Mouse (Mus musculus) T-helper 2 cell (primary cell): ENCODE measurements around the gene Palm.
"Not testable (repeated sequence)": the region's sequence is repeated elsewhere in the genome, so short reads cannot be mapped to it uniquely, and the experiment has no call there.

Experiments used
- in situ Hi-C: fragments of 300-600 bp; cut with MboI, MseI; formaldehyde crosslinking; loops from one replicate; pipeline ENCODE4 v1.15.1; 2025; ENCODE audit warnings: high pct_unique_total_duplicates

Gene Palm

DNA sequence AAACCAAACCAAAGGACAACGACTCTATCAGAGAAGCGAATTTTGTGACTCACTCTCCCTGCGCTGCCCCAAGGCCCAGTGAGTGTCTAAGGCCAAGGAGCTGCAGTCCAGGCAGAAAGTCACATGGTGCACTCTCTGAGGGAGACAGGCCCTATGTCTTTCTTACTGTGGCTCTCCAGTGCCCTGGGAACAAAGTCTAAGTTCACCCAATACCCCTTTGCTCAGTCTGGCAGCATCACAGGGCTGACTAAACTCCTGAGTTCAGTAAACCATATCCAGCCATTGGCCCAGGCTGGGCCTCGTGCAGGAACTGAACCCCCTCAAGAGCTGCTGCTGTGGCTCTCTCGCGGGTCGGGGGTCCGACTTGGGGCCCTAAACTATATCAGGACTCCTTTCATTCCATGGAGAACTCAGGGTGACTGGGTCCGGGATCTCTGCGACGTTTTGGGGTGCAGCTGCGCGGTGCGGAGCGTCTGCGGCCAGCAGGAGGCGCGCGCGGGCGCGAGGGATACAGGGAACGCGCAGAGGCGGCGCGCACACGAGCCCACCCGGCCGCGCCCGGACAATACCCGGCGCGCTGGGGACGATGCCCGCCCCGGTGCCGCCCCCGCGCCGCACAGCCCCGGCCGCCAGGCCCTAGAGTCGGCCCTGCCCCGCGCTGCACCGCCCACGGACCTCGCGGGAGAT lies at the start of gene Palm:
TSS of gene Palm (plus strand) at position 522 of the 687 bp plus-strand sequence.
- in situ Hi-C loops: no loop called here

DNA sequence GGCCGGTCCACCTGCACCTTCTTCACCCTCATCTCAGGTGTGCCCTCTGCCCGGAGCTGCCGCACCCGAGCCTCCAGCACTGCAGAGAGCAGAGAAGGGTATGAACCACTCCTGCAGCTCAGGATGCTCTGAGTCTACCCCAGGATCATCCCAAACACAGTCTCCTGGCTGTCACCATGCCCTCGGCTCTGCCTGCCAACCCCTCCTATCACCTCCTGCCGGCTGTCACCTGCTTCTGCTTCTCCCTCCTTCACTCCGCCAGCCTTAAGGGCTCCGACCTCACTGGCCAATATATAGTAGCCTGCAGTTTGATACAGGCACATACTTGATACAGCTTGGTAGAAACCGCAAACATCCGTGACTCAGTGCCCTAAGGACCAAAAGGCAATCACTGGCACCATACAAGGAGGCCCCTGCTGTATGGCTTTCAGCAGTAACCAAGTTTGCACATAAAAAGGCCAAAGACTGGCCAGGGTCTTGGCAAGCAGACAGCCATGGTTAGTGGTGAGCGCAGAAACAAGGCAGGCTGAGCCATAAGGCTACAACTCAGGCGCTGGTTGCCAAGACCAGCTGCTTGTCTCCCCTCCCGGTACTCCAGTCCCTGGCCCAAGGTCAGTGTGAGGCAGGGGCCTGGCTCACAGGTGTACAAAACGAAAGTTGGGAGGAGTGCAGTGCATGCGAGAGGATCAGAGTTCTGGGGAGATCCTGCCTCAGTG lies 49.6 kb upstream of the Palm start:
- in situ Hi-C loops: no loop called here

DNA sequence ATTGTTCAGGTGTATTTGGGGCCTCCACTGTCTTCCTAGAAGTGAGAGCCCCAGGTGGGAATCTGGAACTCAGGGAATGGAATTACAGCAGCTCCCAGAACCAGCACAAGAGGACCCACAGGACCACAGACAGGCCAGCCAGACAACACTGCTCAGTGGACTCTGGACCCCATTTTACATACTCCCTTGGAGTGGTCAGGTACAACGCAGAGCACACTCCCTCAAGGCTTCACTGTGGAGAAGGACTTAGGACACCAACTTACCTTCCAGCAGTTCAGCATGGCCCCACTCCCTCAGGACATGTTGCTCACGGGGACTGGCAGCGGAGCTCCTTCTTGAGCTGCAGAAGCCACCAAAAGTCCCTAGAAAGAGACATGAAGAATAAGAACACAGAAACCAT lies 48.0 kb upstream of the Palm start:
- in situ Hi-C loops: no loop called here

DNA sequence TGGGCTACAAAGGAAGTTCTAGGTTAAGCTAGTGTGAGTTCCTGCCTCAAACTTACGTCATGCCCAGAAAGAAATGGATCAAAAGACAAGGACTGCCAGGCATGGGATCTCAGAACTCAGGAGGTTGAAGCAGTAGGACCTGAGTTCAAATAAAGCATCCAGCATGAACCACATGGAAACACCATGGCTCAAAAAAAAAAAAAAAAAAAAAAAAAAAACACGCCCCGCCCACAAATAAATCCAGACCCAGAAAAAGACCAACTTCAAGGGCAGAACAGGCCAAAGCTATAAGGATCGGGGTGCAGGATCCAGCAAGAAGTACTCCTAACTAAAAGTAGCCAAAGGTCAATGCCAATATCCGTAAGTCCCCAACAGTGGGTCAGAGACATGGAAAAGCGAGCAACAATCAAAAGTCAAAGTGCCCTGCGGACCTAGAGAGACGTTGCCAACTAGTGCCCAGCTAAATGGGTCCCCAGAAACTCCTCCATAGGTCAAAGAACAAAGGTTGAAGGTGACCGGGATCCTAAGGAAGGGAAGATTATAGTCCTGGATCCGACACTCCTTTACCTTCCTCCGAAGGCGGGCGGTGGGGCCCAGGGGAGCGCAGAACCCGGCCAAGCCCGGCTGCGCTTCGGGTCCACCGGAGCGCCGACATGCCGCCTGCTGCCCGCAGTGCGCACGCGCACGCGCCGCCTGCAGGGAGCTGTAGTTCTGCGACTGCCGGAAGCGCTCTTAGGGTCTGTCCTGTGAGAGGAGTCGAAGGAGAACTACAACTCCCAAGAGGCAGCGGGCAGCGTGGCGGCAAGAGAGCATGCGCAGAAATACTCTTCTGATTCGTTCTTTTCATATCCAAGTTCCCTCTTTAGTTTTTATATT lies 47.2 kb upstream of the Palm start, which contains the start of gene Polrmt:
TSS of gene Polrmt (minus strand) at position 684 of the 876 bp plus-strand sequence.
- in situ Hi-C loops: no loop called here

DNA sequence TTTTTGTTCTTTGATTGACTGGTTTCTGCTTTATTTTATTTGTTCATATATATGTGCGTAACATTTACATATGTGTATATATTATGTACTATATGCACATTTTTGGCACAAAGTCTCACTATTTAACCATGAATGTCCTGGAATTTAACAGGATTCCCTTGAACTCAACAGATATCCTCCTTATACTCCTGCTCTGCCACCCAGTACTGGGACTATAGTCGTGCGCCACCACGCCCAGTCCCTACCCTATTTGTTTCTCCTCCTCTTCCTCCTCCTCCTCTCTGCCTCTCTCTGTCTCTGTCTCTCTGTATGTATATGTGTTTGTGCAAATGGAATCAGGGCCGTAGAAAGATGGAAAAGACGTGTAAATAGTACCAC lies 46.6 kb upstream of the Palm start:
- in situ Hi-C loops: no loop called here

DNA sequence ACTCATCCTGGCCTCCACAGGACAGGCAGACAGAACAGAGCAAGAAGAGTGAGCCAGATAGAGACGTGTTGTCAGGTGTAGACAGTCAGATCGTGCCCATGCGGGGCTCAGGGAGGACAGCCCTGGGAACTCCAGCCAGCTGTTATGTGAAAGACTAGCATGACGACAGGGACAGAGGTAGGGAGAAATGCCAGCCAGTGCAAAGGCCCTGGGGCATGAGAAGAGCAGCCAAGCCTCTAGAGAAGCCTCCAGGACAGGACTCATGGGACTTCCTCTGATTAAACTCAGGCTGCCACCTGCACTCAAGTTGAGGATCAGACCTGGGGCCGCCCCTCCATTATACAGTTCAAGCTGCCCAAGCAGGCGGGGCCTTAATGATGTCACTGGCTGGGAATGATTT lies 44.9 kb upstream of the Palm start:
- in situ Hi-C loops: no loop called here

DNA sequence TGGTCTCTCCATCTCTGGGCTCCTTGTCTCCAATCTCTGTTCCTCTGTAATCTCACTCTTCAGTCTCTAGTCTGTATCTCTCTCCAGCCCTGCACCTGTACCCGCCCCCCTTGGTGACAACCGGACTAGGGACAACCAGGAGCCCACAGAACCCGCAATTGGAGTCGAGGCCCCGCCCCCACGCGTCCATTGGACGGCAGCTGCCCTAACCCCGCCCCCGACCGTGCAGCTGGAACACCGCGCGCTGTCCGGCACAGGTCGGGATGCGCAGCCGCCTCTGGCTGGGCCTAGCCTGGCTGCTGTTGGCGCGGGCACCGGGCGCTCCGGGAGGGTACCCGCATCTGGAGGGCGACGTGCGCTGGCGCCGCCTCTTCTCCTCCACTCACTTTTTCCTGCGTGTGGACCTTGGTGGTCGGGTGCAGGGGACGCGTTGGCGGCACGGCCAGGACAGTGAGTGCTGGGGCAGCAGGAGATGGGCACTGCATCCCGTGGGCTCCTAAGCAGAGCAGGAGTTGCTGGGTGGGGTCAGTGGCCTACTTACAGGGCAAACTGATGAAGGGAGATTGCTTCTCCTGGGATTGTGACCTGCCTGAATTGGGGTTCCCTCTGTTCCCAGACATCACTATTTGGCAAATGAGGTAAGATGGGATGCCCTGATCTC lies 38.4 kb upstream of the Palm start, which contains the start of gene Fgf22:
TSS of gene Fgf22 (plus strand) at position 221 of the 661 bp plus-strand sequence.
- in situ Hi-C loops: no loop called here

DNA sequence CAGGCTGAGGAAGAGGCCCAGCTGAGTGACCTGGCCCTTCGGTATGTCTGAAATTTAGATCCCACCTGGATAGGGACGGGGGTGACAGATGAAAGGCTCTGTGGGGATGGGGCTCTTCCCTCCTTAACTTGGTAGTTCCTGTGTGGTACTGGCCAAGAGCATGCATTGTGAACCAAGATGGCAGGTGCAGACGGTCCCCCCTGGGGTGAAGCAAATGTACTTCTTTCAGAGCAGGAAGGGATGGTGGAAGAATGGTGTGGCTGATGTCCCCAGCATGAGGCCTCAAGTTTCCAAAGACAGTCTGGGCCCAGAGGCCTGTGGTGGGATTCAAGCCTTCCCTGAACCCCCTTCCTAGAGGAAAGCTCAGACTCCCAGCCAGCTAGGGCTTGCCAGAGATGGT lies 37.5 kb upstream of the Palm start:
- in situ Hi-C loops: no loop called here

DNA sequence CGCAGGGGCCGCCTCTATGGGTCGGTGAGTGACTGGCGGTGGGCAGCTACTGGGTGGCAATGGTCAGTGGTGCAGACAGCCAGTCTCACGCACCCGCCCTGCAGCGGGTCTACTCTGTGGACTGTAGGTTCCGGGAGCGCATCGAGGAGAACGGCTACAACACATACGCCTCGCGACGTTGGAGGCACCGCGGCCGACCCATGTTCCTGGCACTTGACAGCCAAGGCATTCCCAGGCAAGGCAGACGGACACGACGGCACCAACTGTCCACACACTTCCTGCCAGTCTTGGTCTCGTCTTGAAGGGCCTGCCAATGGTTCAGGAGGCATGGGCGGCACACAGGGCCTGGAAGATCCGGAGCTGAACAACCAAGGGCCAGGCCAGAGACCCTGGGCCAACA lies 36.7 kb upstream of the Palm start:
- in situ Hi-C loops: no loop called here

DNA sequence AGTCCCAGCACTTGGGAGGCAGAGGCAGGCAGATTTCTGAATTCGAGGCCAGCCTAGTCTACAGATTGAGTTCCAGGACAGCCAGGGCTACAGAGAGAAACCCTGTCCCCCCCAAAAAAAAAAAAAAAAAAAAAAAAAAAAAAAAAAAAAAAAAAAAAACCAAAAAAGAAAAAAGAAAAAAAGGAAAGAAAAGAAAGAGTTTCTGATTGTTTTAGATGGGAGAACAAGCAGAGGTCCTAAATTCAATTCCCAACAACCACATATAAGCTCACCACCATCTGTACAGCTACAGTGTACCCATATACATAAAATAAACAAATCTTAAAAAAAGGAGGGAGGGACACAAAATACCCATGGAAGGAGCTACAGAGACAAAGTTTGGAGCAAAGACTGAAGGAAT lies 33.7 kb upstream of the Palm start:
- in situ Hi-C loops: not testable (repeated sequence)

DNA sequence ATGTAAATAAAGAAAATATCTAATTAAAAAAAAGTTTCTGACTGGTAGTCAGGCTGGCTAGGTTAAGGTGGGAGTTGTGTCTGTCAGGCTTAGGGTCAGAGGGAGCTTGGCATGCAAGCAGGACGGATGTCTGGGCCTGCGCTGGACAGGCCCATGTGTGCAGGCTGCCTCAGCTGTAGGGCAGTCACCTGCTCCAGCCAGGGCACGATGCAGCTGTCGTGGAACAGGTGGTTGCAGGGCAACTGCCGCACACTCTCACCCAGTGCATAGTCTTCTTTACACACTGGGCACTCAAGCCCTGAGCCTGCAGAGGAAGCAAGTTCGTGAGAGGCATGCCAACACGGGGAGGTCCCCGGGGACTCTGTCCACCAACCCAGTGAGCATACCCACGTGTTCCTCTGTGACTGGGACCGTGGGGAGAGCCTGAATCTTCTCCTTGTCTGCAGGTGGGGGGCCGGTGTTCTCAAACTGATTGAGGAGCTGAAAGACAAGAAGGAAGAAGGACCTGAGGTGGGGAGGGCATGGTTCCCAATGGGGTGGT lies 32.7 kb upstream of the Palm start:
- in situ Hi-C loops: no loop called here

DNA sequence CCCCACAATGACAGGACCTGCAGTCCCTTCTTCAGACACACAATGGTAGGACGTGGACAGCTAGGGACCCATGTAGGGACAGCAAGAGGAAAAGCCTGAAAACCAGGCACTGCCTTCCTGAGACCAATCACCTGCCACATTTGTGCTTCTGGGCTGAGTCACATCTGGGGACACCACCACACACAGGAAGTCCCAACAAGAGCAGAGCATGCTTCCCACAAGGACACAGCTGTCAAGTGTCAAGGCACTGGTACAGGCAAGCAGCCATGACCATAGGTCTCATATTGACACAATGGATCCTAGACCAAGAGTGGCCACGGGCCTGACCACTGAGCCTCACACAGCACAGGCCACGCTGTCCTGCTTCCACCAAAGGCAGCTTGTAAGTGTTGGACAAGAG lies 30.5 kb upstream of the Palm start:
- in situ Hi-C loops: no loop called here

DNA sequence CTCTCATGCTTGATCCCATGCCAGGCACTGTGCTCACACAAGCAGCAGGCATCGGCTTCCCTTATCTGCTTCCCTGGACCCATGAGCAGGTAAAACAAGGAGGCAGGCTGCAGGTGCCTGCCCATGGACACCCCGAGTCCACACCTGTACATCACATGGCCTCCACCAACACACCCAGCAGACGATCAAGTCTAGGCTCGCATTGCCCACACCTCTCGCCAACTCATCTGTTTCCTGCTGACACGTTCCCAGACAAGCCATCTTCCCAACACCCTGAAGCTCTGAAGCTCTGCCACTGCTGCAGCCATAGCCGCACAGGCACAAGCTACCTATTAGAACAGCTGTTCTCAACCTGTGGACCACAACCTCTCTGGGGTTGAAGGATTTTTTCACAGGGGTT lies 29.1 kb upstream of the Palm start:
- in situ Hi-C loops: no loop called here

DNA sequence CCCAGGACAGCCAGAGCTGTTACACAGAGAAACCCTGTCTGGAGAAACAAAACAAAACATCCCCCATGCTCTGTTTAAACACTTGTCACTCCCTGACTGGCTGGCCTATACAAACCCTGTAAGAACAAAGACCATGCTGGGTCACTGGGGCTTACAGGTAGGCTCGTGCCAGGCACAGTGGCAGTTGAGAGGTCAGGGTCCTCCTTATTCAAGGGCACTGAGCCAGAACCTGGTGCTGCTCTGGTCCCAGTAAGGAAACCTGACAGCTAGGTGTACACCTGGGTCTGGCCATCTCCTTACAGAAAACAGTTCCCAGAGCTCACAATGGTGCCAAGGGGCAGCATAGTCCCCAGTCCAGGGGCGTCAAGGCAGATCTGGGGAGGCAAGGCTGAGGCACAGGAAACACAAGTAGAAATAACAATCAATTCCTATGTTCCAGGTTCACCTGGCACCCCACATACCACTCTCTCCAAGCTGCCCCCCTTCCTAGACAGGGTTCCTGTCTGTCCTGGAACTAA lies 28.1 kb upstream of the Palm start:
- in situ Hi-C loops: no loop called here

DNA sequence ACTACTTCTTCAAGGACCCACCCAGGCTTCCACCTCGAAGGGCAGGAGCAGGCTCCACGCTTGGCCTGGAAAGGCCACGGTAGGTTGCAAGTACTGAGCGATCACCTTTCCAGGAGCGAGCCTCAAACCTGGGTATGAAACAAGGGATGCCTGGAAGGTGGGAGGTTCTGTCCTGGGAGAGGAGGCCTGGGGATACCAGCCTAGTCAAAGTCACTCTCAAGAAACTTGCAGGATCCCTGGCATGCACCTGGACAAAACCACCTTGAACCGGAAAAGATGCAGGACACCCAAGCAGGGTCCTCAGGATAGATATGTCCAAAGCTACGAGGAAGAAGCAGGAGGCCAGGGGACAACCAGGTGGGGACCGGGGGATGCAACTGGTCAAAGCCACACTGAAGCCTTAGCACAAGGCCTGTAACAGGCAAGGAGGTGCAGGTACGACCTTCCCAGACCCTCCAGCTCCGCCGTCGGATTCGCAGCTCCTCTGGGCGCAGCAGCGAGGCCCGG lies 27.3 kb upstream of the Palm start:
- in situ Hi-C loops: no loop called here

DNA sequence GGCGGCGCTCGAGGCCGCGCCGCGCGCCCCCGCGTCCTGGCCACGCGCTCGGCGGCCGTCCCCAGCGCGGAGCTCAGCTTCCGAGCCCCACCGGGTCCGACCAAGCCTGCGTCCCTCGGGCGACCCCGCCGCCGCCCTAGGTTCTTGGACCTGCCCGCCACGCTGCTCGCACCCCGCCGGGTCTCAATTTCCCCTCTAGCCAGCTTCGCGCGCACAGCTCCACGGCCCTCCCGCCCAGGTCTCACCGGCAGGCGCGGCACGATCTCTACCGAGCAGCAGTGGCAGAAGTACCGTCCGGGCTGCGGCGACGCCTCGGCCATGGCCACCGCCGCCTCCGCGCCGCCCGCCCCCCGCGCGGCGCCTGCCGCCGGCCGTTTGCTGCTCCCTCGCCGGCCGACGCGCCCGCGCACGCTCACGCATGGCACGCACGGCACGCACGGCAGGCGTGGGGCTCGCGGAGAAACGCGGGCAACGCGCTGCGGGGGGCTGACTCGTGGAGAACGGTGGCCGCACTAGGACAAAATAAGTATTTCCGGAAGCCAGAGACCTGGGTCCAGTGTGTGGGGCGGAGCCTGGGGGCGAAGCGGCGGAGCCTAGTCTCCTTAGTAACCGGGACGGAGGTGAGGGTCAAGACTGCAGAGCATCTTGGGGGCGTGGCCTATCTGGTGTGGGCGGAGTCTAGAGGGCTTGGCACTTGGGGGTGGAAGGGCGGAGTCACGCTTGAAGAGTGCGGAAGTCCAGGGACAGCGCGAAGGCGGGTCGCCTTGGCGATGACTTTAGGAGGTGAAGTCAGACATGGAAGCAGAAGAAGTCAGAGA lies 26.7 kb upstream of the Palm start, which contains the start of gene Rnf126:
TSS of gene Rnf126 (minus strand) at position 445 of the 818 bp plus-strand sequence.
- in situ Hi-C loops: no loop called here

DNA sequence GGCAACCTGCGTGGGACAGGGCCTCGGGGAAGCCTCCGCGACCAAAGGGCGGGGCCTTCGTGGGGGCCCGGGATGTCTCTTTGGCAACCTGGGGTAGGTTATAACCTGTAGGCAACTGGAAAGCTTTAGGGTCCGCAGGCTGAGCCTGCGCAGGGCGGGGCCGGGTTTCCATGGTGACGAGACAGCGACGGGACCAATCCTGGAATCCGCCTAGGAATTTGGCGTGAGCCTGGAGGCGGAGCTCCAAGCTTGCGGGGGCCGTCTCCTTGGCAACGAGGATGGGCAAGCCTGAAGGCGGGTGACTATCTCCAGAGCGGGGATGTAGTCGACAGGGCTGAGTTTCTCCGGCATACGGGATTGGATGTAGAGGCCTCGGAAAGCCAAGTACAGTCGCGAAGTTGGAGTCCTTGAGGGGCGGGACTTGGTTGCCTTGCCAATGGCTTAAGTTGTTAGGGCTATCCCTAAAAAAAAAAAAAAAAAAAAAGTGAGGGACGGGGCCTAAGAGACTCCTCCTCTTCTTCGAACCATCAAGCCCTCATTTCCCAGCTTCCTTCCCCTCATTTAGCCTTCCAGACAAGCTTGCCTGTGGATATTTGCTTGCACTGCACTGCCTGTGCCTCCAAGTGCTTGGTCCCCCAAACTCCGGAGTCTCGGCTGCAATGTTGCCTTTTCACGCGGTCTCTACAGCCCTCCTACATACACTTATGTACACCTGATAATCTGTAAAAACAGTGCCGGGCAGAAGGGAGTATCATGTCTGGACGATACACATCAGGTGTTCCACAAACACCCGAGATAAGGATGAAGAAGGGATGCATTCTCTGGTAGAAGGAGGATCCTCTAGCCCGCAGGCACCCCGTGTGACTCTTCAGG lies 25.8 kb upstream of the Palm start:
- in situ Hi-C loops: no loop called here

DNA sequence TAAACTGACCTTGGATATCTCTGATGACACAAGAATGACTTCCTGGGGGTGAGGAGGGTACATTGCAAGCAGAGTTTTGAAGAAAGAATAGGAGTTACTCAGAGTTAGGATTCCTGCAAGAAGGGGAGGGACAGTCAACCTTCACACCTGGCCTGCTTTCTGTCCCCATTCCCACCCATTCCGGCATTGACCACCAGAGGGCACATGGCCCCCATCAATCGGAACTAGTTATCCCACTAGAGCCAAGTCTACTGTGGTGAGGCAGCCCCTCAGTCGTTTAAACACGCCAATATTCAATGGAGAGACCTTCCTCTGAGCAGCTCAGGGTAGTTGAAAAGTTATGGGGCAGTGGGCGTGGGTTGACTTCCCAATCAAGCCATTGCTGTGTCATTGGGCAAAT lies 25.0 kb upstream of the Palm start:
- in situ Hi-C loops: no loop called here

DNA sequence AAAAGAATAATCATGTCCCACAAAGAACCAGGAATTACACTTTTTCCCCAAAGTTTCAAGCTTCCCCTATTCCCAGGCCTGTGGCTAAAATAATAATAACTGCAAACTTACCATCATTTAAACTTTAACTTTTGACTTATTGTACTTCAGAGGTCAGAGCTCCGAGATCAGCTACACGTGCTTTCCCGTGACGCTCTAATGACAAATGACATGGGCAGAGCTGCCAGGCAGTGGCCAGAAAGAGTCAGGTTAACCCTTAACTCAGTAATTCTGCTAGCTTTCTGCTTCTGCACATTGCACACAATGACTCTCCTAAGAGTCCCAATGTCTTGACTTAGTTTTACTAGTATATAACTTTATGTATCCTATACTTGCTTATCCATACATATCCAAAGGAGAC lies 24.0 kb upstream of the Palm start:
- in situ Hi-C loops: no loop called here
